Mouse (Mus musculus) kidney, adult 2 months (tissue): Measurements from ENCODE around the gene Poll.

Source experiments
- CTCF ChIP-seq: fragments of 200-500 bp; conservative IDR thresholded peaks from 2 replicates; pipeline ENCODE4 v1.5.1; 2011; ENCODE audit warnings: low read depth, mild to moderate bottlenecking, control low read depth, low read length, moderate library complexity, mixed read lengths; ENCODE audit not compliant: insufficient read depth, insufficient read length
- POLR2A ChIP-seq: fragments of 200-500 bp; IDR thresholded peaks from one replicate; pipeline ENCODE4 v1.6.1; 2011; ENCODE audit warnings: low read depth, low read length, control low read depth

- TF ChIP-seq CTCF: no peak
- TF ChIP-seq POLR2A: no peak
These were observed 31.4 kb upstream of the Poll start for GRCm38 (mm10) chr19:45591704-45592103.
